Mouse (Mus musculus): ENCODE data around the gene Snx22.

Gene Snx22

GRCm38 (mm10) chr9:66069583-66069982 lies at the start of gene Snx22:
Gene Snx22 (minus strand): TSS chr9:66069719.
- in situ Hi-C loops (cut with MboI, MseI), result no loop called here

GRCm38 (mm10) chr9:66116890-66117289 lies 47.4 kb upstream of the Snx22 start:
- in situ Hi-C loops (cut with MboI, MseI), result no loop called here

GRCm38 (mm10) chr9:66114341-66114740 lies 44.8 kb upstream of the Snx22 start:
- in situ Hi-C loops (cut with MboI, MseI), result no loop called here

- in situ Hi-C loops (cut with MboI, MseI), result no loop called here
Measured at GRCm38 (mm10) chr9:66110611-66111379, 41.3 kb upstream of the Snx22 start.

- in situ Hi-C loops (cut with MboI, MseI), result no loop called here
Measured at GRCm38 (mm10) chr9:66110126-66110525, 40.6 kb upstream of the Snx22 start.

- in situ Hi-C loops (cut with MboI, MseI), result no loop called here
Measured at GRCm38 (mm10) chr9:66109574-66109973, 40.1 kb upstream of the Snx22 start.

GRCm38 (mm10) chr9:66105168-66105567 lies 35.6 kb upstream of the Snx22 start:
- in situ Hi-C loops (cut with MboI, MseI), result no loop called here

GRCm38 (mm10) chr9:66104601-66105000 lies 35.1 kb upstream of the Snx22 start:
- in situ Hi-C loops (cut with MboI, MseI), result no loop called here

GRCm38 (mm10) chr9:66102668-66103067 lies 33.1 kb upstream of the Snx22 start:
- in situ Hi-C loops (cut with MboI, MseI), result no loop called here

GRCm38 (mm10) chr9:66101577-66101976 lies 32.1 kb upstream of the Snx22 start:
- in situ Hi-C loops (cut with MboI, MseI), result no loop called here

- in situ Hi-C loops (cut with MboI, MseI), result no loop called here
Measured at GRCm38 (mm10) chr9:66092664-66093063, 23.1 kb upstream of the Snx22 start.

GRCm38 (mm10) chr9:66091327-66092231 lies 22.1 kb upstream of the Snx22 start:
- in situ Hi-C loops (cut with MboI, MseI), result no loop called here

- in situ Hi-C loops (cut with MboI, MseI), result no loop called here
Measured at GRCm38 (mm10) chr9:66090593-66091244, 21.2 kb upstream of the Snx22 start.

- in situ Hi-C loops (cut with MboI, MseI), result no loop called here
Measured at GRCm38 (mm10) chr9:66088411-66088810, 18.9 kb upstream of the Snx22 start.

GRCm38 (mm10) chr9:66087062-66087461 lies 17.5 kb upstream of the Snx22 start:
- in situ Hi-C loops (cut with MboI, MseI), result no loop called here

GRCm38 (mm10) chr9:66084171-66084570 lies 14.7 kb upstream of the Snx22 start:
- in situ Hi-C loops (cut with MboI, MseI), result no loop called here

- in situ Hi-C loops (cut with MboI, MseI), result no loop called here
Measured at GRCm38 (mm10) chr9:66081999-66082398, 12.5 kb upstream of the Snx22 start.

- in situ Hi-C loops (cut with MboI, MseI), result no loop called here
Measured at GRCm38 (mm10) chr9:66080804-66081459, 11.4 kb upstream of the Snx22 start.

GRCm38 (mm10) chr9:66078493-66078892 lies 9.0 kb upstream of the Snx22 start:
- in situ Hi-C loops (cut with MboI, MseI), result no loop called here

- in situ Hi-C loops (cut with MboI, MseI), result no loop called here
Measured at GRCm38 (mm10) chr9:66078072-66078471, 8.6 kb upstream of the Snx22 start.

- in situ Hi-C loops (cut with MboI, MseI), result no loop called here
Measured at GRCm38 (mm10) chr9:66072754-66073153, 3.2 kb upstream of the Snx22 start.

GRCm38 (mm10) chr9:66070151-66070550 lies 632 bp upstream of the Snx22 start:
- in situ Hi-C loops (cut with MboI, MseI), result no loop called here
